In genomic region chr10:95689058-95689457, GRCm38 (mm10) we compare ENCODE assay signal across 24 mouse cellular contexts. TPM values are rescaled to one million over a fixed set of nuclear protein-coding genes. Genes with fewer than 3 reads are reported as not detected.
"Had no signal": no experiment of that assay in that cellular context is flagged by ENCODE, and none has a peak within 500 bp of the region (broad histone marks: within the 10 kb centered on the region; RNA-seq: fewer than 3 reads in every experiment).

No protein-coding gene starts in this region.

- DNase-seq: lung, adult 18-20 months; lung, embryonic 14.5 days; lung, postnatal 10 days; lung, postnatal 4 days; right cerebral cortex, postnatal 14 days; thymus, adult 2 months; thymus, postnatal 25 days; thymus, postnatal 4 days had no signal

- H3K27me3 ChIP-seq: liver, embryonic 12.5 days; midbrain, embryonic 13.5 days; midbrain, embryonic 15.5 days; neural tube, embryonic 12.5 days; stomach, embryonic 15.5 days had no signal

- ATAC-seq: midbrain, embryonic 13.5 days; midbrain, embryonic 15.5 days had no signal

- H3K9me3 ChIP-seq: liver, embryonic 12.5 days; midbrain, embryonic 13.5 days; midbrain, embryonic 15.5 days; neural tube, embryonic 12.5 days; stomach, embryonic 15.5 days had no signal

- H3K4me1 ChIP-seq: stomach, embryonic 15.5 days had no signal

- H3K36me3 ChIP-seq: liver, embryonic 12.5 days; midbrain, embryonic 13.5 days; midbrain, embryonic 15.5 days; neural tube, embryonic 12.5 days; stomach, embryonic 15.5 days had no signal

- H3K4me3 ChIP-seq: liver, embryonic 12.5 days; midbrain, embryonic 13.5 days; midbrain, embryonic 15.5 days; neural tube, embryonic 12.5 days; stomach, embryonic 15.5 days had no signal

RNA-seq across cellular contexts. Expression of gene Anapc15-ps, which starts 15.8 kb away (rescaled TPM):
- total RNA-seq: midbrain, postnatal 0 days; monocyte, adult 5-6 weeks; neutrophil, adult 5-6 weeks had no signal
- polyA plus RNA-seq: liver, embryonic 12.5 days; liver, embryonic 14.5 days; liver, embryonic 16.5 days; lung, embryonic 14.5 days; lung, embryonic 16.5 days; midbrain, embryonic 11.5 days; midbrain, embryonic 13.5 days; midbrain, embryonic 15.5 days; midbrain, postnatal 0 days; neural tube, embryonic 12.5 days; neural tube, embryonic 14.5 days; spleen, adult 2 months; stomach, postnatal 0 days; testis, adult 2 months; thymus, adult 2 months had no signal
